Mouse (Mus musculus) heart, adult 10 weeks (tissue): ENCODE data around the gene Olfr198. TPM values are rescaled to one million over a fixed set of nuclear protein-coding genes. Genes with fewer than 3 reads are reported as not detected.

Source experiments
- polyA plus RNA-seq: library from polyadenylated mRNA; stranded (reverse); fragments of 350-450 nt; fragmentation: Illumina TruSeq; extraction: RNeasy Lipid Tissue Mini Kit (QIAGEN cat#74804); gene quantifications from one replicate; pipeline ENCODE4 v1.2.3, GENCODE M21; 2014; ENCODE audit warnings: low read depth, low replicate concordance

Olfr198 gene
- not detected for polyA plus RNA-seq

DNA sequence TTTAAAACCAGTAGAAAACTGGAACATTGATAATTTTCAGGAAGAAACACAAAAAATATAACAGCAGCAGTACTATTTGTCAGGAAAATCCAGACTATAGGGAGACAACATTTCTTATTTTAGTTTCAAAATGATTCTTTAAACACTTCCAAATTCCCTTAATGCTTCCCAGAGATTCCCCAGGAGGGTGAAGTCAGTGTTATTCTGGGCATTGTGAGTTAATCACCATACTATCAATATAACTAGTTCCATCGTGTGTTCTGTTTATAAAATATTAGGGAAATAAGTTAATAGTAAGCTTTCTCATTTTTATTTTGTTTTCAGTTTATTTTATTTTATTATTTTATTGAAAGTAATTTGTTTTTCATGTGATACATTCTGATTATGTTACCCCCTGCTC, at the start of gene Olfr198:
Gene Olfr198, minus strand, starts transcription at position 101 of the 400 bp plus-strand sequence.

DNA sequence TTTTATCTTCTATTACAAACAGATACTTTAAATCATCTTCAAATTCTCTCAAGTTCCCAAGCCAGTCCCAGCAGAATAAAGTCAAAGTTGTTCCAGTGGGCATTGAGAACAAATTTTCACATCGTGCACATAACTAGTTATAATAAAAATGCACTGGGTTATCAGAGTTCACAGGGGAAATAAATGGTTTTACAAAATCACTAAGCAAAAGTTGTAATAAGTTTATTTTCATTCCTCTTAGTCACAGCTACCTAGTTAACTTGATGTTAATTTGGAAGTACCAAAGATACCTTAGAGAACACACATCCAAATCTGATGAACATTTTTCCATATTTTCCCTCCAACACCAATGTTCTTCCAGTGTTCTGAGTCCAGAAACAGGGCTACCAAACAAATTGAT, 16.3 kb upstream of the Olfr198 start, which contains the start of gene Olfr199:
Gene Olfr199, minus strand, starts transcription at position 101 of the 400 bp plus-strand sequence.

DNA sequence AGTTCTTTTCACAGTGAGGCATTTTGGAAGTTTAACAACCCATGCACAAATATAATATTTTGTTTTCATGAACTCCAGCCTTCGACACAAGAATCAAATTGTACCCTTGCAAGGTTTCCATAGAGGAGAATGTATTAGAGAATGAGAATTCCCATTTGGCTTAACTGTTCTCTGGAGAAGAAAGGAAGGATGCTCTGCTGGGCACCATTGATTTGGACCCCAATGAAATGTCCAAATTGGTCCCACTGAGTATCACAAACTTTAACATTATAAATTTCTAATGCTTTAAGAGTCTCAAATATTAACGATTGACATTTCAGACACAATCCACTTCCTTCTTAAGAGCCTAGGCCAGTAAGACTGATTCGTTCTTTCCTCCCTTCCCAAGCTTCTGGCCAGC, 33.0 kb downstream of the Olfr198 start, which contains the start of gene Olfr196:
Gene Olfr196, minus strand, starts transcription at position 101 of the 400 bp plus-strand sequence.

Other genes starting within 250 kb of the Olfr198 start
- gene Olfr183, start 208.2 kb downstream of the Olfr198 start, polyA plus RNA-seq: not detected
- gene Olfr186, start 173.2 kb downstream of the Olfr198 start, polyA plus RNA-seq: not detected
- gene Olfr187, start 163.8 kb downstream of the Olfr198 start, polyA plus RNA-seq: not detected
- gene Olfr190, start 125.5 kb downstream of the Olfr198 start, polyA plus RNA-seq: not detected
- gene Olfr191, start 113.7 kb downstream of the Olfr198 start, polyA plus RNA-seq: not detected
- gene Olfr193, start 91.7 kb downstream of the Olfr198 start, polyA plus RNA-seq: not detected
- not detected for gene Olfr194, start 82.5 kb downstream of the Olfr198 start, polyA plus RNA-seq
- not detected for gene Olfr195, start 56.5 kb downstream of the Olfr198 start, polyA plus RNA-seq
- gene Olfr196, start 33.1 kb downstream of the Olfr198 start, polyA plus RNA-seq: not detected
- gene Olfr199, start 16.2 kb upstream of the Olfr198 start, polyA plus RNA-seq: not detected
- gene Olfr201, start 69.1 kb upstream of the Olfr198 start, polyA plus RNA-seq: not detected
- not detected for gene Olfr202, start 83.3 kb upstream of the Olfr198 start, polyA plus RNA-seq
- not detected for gene Olfr203, start 95.3 kb upstream of the Olfr198 start, polyA plus RNA-seq
- not detected for gene Olfr204, start 114.7 kb upstream of the Olfr198 start, polyA plus RNA-seq
- not detected for gene Olfr205, start 127.6 kb upstream of the Olfr198 start, polyA plus RNA-seq
- gene Olfr206, start 145.7 kb upstream of the Olfr198 start, polyA plus RNA-seq: not detected
- not detected for gene Olfr209, start 160.5 kb upstream of the Olfr198 start, polyA plus RNA-seq
- gene Gabrr3, start 203.8 kb upstream of the Olfr198 start, polyA plus RNA-seq: not detected